Mouse (Mus musculus): ENCODE measurements around the gene Dtnb. TPM values are rescaled to one million over a fixed set of nuclear protein-coding genes. Genes with fewer than 3 reads are reported as not detected.

Gene Dtnb
- polyA plus RNA-seq, 1 experiment from 2014 or later = 36.7 TPM

GRCm38 (mm10) chr12:3792248-3792647 is 220.1 kb downstream of the Dtnb start:
- Histone ChIP-seq H3K9me3 (no peaks in the 10 kb centered on the region), H3K4me1 (replicated peaks) (peaks cover 26% of the 10 kb centered on the region), H3K27ac (peak overlapping the region; percentile 76), H3K27me3 (ENCODE audit: insufficient read depth, poor library complexity, severe bottlenecking) (peaks cover 27% of the 10 kb centered on the region), H3K4me3 (peak overlapping the region; percentile 48), H3K36me3 (no peaks in the 10 kb centered on the region)
- DNase-seq (ENCODE audit: low spot score) = no peak
- WGBS = 25% methylated on average over 8 of the region's 8 CpGs

GRCm38 (mm10) chr12:3795569-3795968 is 223.4 kb downstream of the Dtnb start:
- no peak for DNase-seq (ENCODE audit: low spot score)
- Histone ChIP-seq H3K4me1 (replicated peaks) (peaks cover 5% of the 10 kb centered on the region; the same call in 1 of the 2 replicates), H3K27me3 (ENCODE audit: insufficient read depth, poor library complexity, severe bottlenecking) (peaks cover 32% of the 10 kb centered on the region), H3K36me3 (no peaks in the 10 kb centered on the region), H3K4me3 (no peak overlapping the region), H3K9me3 (no peaks in the 10 kb centered on the region), H3K27ac (no peak overlapping the region)
- 34% methylated on average over 4 of the region's 4 CpGs for WGBS

- DNase-seq (ENCODE audit: low spot score) = no peak
- no peak overlapping the region for H3K4me3 ChIP-seq
- H3K27ac ChIP-seq = no peak overlapping the region
- no peaks in the 10 kb centered on the region for H3K36me3 ChIP-seq
- WGBS = 83% methylated on average over 1 of the region's 1 CpGs
- no peaks in the 10 kb centered on the region for H3K9me3 ChIP-seq
- peaks cover 33% of the 10 kb centered on the region for H3K27me3 ChIP-seq (ENCODE audit: insufficient read depth, poor library complexity, severe bottlenecking)
- H3K4me1 ChIP-seq (replicated peaks) = no peaks in the 10 kb centered on the region
These were observed 227.4 kb downstream of the Dtnb start for GRCm38 (mm10) chr12:3799551-3799950.

GRCm38 (mm10) chr12:3805852-3806251 is 233.7 kb downstream of the Dtnb start, which contains the start of gene Dnmt3a:
Dnmt3a (plus strand) TSS chr12:3806007.
- Histone ChIP-seq H3K4me3 (peak within 1 kb of the TSS; percentile 79), H3K36me3 (no peaks in the 10 kb centered on the region), H3K9me3 (no peaks in the 10 kb centered on the region), H3K4me1 (replicated peaks) (peaks cover 43% of the 10 kb centered on the region), H3K27me3 (ENCODE audit: insufficient read depth, poor library complexity, severe bottlenecking) (peaks cover 72% of the 10 kb centered on the region), H3K27ac (peak within 1 kb of the TSS; percentile 91)
- 27% methylated on average over 4 of the region's 4 CpGs for WGBS
- DNase-seq (ENCODE audit: low spot score) = no peak

GRCm38 (mm10) chr12:3806271-3806684 is 234.1 kb downstream of the Dtnb start:
- H3K9me3 ChIP-seq = no peaks in the 10 kb centered on the region
- peak overlapping the region; percentile 91 for H3K27ac ChIP-seq
- peak; percentile 82 for DNase-seq (ENCODE audit: low spot score)
- no peaks in the 10 kb centered on the region for H3K36me3 ChIP-seq
- H3K27me3 ChIP-seq (ENCODE audit: insufficient read depth, poor library complexity, severe bottlenecking) = peaks cover 72% of the 10 kb centered on the region
- WGBS = under 1% methylated on average over 34 of the region's 41 CpGs
- peaks cover 46% of the 10 kb centered on the region for H3K4me1 ChIP-seq (replicated peaks)
- peak overlapping the region; percentile 79 for H3K4me3 ChIP-seq

GRCm38 (mm10) chr12:3806703-3807547 is 234.7 kb downstream of the Dtnb start:
- peaks cover 72% of the 10 kb centered on the region for H3K27me3 ChIP-seq (ENCODE audit: insufficient read depth, poor library complexity, severe bottlenecking)
- H3K36me3 ChIP-seq = no peaks in the 10 kb centered on the region
- H3K27ac ChIP-seq = peak overlapping the region; percentile 91
- WGBS = under 1% methylated on average over 125 of the region's 141 CpGs
- H3K4me3 ChIP-seq = peak overlapping the region; percentile 79
- DNase-seq (ENCODE audit: low spot score) = peak; percentile 52
- peaks cover 53% of the 10 kb centered on the region for H3K4me1 ChIP-seq (replicated peaks)
- no peaks in the 10 kb centered on the region for H3K9me3 ChIP-seq

- no peaks in the 10 kb centered on the region for H3K9me3 ChIP-seq
- under 1% methylated on average over 66 of the region's 105 CpGs for WGBS
- peaks cover 69% of the 10 kb centered on the region for H3K27me3 ChIP-seq (ENCODE audit: insufficient read depth, poor library complexity, severe bottlenecking)
- DNase-seq (ENCODE audit: low spot score) = peak; percentile 50
- H3K27ac ChIP-seq = peak overlapping the region; percentile 91
- H3K4me1 ChIP-seq (replicated peaks) = peaks cover 58% of the 10 kb centered on the region
- peak overlapping the region; percentile 79 for H3K4me3 ChIP-seq
- H3K36me3 ChIP-seq = no peaks in the 10 kb centered on the region
These were observed 235.6 kb downstream of the Dtnb start for GRCm38 (mm10) chr12:3807548-3808395.

GRCm38 (mm10) chr12:3808396-3808981 is 236.3 kb downstream of the Dtnb start:
- Histone ChIP-seq H3K9me3 (no peaks in the 10 kb centered on the region), H3K4me1 (replicated peaks) (peaks cover 58% of the 10 kb centered on the region), H3K27me3 (ENCODE audit: insufficient read depth, poor library complexity, severe bottlenecking) (peaks cover 62% of the 10 kb centered on the region), H3K27ac (peak overlapping the region; percentile 91), H3K36me3 (no peaks in the 10 kb centered on the region), H3K4me3 (peak overlapping the region; percentile 79)
- WGBS = 2% methylated on average over 10 of the region's 10 CpGs
- DNase-seq (ENCODE audit: low spot score) = peak; percentile 32

GRCm38 (mm10) chr12:3809520-3810180 is 237.5 kb downstream of the Dtnb start:
- H3K9me3 ChIP-seq = no peaks in the 10 kb centered on the region
- DNase-seq (ENCODE audit: low spot score) = no peak
- H3K4me3 ChIP-seq = no peak overlapping the region
- no peaks in the 10 kb centered on the region for H3K36me3 ChIP-seq
- peaks cover 58% of the 10 kb centered on the region for H3K4me1 ChIP-seq (replicated peaks)
- peaks cover 55% of the 10 kb centered on the region for H3K27me3 ChIP-seq (ENCODE audit: insufficient read depth, poor library complexity, severe bottlenecking)
- H3K27ac ChIP-seq = no peak overlapping the region
- WGBS = 81% methylated on average over 7 of the region's 7 CpGs

GRCm38 (mm10) chr12:3810455-3810854 is 238.3 kb downstream of the Dtnb start:
- Histone ChIP-seq H3K27ac (no peak overlapping the region), H3K27me3 (ENCODE audit: insufficient read depth, poor library complexity, severe bottlenecking) (peaks cover 47% of the 10 kb centered on the region), H3K4me3 (no peak overlapping the region), H3K36me3 (no peaks in the 10 kb centered on the region), H3K9me3 (no peaks in the 10 kb centered on the region), H3K4me1 (replicated peaks) (peaks cover 60% of the 10 kb centered on the region)
- WGBS = 43% methylated on average over 4 of the region's 4 CpGs
- DNase-seq (ENCODE audit: low spot score) = no peak

- 51% methylated on average over 5 of the region's 5 CpGs for WGBS
- no peak for DNase-seq (ENCODE audit: low spot score)
- peaks cover 52% of the 10 kb centered on the region for H3K4me1 ChIP-seq (replicated peaks)
- H3K27ac ChIP-seq = 0 out of 2 replicates have a peak overlapping the region, but pooled peaks have one; percentile 9
- H3K9me3 ChIP-seq = no peaks in the 10 kb centered on the region
- H3K27me3 ChIP-seq (ENCODE audit: insufficient read depth, poor library complexity, severe bottlenecking) = peaks cover 36% of the 10 kb centered on the region
- no peak overlapping the region for H3K4me3 ChIP-seq
- H3K36me3 ChIP-seq = no peaks in the 10 kb centered on the region
These were observed 239.4 kb downstream of the Dtnb start for GRCm38 (mm10) chr12:3811596-3811995.

GRCm38 (mm10) chr12:3812251-3812650 is 240.1 kb downstream of the Dtnb start:
- peaks cover 36% of the 10 kb centered on the region for H3K27me3 ChIP-seq (ENCODE audit: insufficient read depth, poor library complexity, severe bottlenecking)
- no peak overlapping the region for H3K27ac ChIP-seq
- peaks cover 53% of the 10 kb centered on the region for H3K4me1 ChIP-seq (replicated peaks)
- H3K4me3 ChIP-seq = no peak overlapping the region
- no peaks in the 10 kb centered on the region for H3K36me3 ChIP-seq
- DNase-seq (ENCODE audit: low spot score) = no peak
- H3K9me3 ChIP-seq = no peaks in the 10 kb centered on the region
- WGBS = 53% methylated on average over 6 of the region's 6 CpGs
